Mouse (Mus musculus): Measurements from ENCODE around the gene Xpa. TPM values are rescaled to one million over a fixed set of nuclear protein-coding genes. Genes with fewer than 3 reads are reported as not detected.

The Xpa gene
- polyA plus RNA-seq, 1 experiment from 2014 or later, result 20.8 TPM

DNA sequence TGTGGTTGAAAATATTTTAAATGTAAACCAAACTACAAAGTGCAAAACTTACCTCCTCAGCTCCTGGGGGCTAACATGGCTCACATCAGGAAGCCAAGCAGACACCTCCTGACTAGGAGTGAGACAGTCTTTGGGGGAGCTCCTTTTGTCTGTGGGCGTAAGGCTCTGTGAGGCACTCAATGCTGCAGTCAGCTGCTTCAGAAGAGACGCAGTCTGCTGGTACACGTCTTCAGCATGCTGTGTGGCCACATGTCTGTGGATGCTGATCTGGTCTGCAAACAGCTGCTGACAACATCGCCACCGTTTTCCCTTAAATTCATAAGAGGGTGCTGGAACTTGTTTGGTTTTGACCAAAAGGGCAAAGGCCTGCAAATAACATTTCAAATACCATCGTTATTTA lies 64.3 kb downstream of the Xpa start:
- no peak for ATAC-seq (ENCODE audit: insufficient read depth, low FRiP score)
- no peak overlapping the region for H3K9ac ChIP-seq (ENCODE audit: low read length)
- no peak overlapping the region for H3K27ac ChIP-seq (ENCODE audit: low read length)
- H3K4me1 ChIP-seq (ENCODE audit: control insufficient read depth, insufficient read depth, low read length), result peaks cover 4% of the 10 kb centered on the region
- H3K27me3 ChIP-seq (ENCODE audit: control insufficient read depth, insufficient read depth, low read length), result no peaks in the 10 kb centered on the region
- H3K4me3 ChIP-seq (replicated peaks; ENCODE audit: low read length), result no peak overlapping the region
- no peak overlapping the region for H3K4me2 ChIP-seq (ENCODE audit: low read depth, low read length)
- peaks cover 17% of the 10 kb centered on the region for H3K36me3 ChIP-seq (ENCODE audit: control insufficient read depth, insufficient read depth, low read length)
- no peaks in the 10 kb centered on the region for H3K9me3 ChIP-seq (replicated peaks; ENCODE audit: control insufficient read depth, low read length)
- 83% methylated on average over 6 of the region's 6 CpGs for WGBS

DNA sequence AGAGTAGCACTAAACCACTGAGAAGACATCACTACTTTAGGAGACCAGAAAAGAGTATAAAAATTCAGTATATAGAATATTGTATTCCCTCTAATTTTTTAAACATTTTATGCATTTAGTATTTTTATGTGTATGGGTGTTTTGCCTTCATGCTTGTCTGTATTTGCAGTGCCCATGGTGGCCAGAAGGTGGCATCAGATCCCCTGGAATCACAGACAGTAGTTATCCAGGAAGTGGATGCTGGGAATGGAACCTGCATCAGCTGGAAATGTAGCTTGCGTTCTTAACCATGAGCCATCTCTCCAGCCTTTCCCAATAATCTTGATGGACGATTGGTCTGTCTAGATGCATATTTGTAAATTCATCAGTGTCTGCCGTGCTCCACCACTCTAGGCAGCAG lies 65.9 kb downstream of the Xpa start:
- Histone ChIP-seq H3K36me3 (ENCODE audit: control insufficient read depth, insufficient read depth, low read length) (peaks cover 17% of the 10 kb centered on the region), H3K4me2 (ENCODE audit: low read depth, low read length) (no peak overlapping the region), H3K9ac (ENCODE audit: low read length) (no peak overlapping the region), H3K9me3 (replicated peaks; ENCODE audit: control insufficient read depth, low read length) (no peaks in the 10 kb centered on the region), H3K4me1 (ENCODE audit: control insufficient read depth, insufficient read depth, low read length) (no peaks in the 10 kb centered on the region), H3K27ac (ENCODE audit: low read length) (no peak overlapping the region), H3K27me3 (ENCODE audit: control insufficient read depth, insufficient read depth, low read length) (no peaks in the 10 kb centered on the region), H3K4me3 (replicated peaks; ENCODE audit: low read length) (no peak overlapping the region)
- ATAC-seq (ENCODE audit: insufficient read depth, low FRiP score), result no peak
- 71% methylated on average over 3 of the region's 3 CpGs for WGBS

- no peaks in the 10 kb centered on the region for H3K9me3 ChIP-seq (replicated peaks; ENCODE audit: control insufficient read depth, low read length)
- H3K9ac ChIP-seq (ENCODE audit: low read length), result no peak overlapping the region
- WGBS, result 91% methylated on average over 8 of the region's 8 CpGs
- no peak overlapping the region for H3K4me3 ChIP-seq (replicated peaks; ENCODE audit: low read length)
- H3K4me2 ChIP-seq (ENCODE audit: low read depth, low read length), result no peak overlapping the region
- no peaks in the 10 kb centered on the region for H3K4me1 ChIP-seq (ENCODE audit: control insufficient read depth, insufficient read depth, low read length)
- no peak for ATAC-seq (ENCODE audit: insufficient read depth, low FRiP score)
- no peak overlapping the region for H3K27ac ChIP-seq (ENCODE audit: low read length)
- peaks cover 23% of the 10 kb centered on the region for H3K36me3 ChIP-seq (ENCODE audit: control insufficient read depth, insufficient read depth, low read length)
- H3K27me3 ChIP-seq (ENCODE audit: control insufficient read depth, insufficient read depth, low read length), result no peaks in the 10 kb centered on the region
Measured at GRCm38 (mm10) chr4:46129311-46130004, 66.7 kb downstream of the Xpa start.

DNA sequence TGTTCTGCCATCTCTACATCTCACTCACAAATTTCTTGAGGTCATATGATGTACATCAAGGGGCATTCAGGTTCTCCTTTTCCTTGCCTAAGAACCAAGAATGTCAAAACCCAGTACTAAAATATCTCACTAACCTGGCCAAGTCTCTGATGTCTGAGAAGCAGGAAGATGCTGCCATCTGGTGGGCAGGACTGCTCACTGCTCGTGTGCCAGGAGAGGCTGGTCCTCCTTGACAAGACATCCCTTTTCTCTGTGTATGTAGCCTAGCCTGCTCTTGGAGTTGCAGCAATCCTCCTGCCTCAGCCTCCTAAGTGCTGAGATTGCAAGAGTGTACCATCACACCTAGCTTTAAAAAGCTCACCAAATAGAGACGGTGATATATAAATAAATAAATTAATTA lies 69.6 kb downstream of the Xpa start:
- H3K4me2 ChIP-seq (ENCODE audit: low read depth, low read length), result no peak overlapping the region
- H3K27ac ChIP-seq (ENCODE audit: low read length), result no peak overlapping the region
- peaks cover 23% of the 10 kb centered on the region for H3K36me3 ChIP-seq (ENCODE audit: control insufficient read depth, insufficient read depth, low read length)
- H3K9me3 ChIP-seq (replicated peaks; ENCODE audit: control insufficient read depth, low read length), result no peaks in the 10 kb centered on the region
- no peak overlapping the region for H3K4me3 ChIP-seq (replicated peaks; ENCODE audit: low read length)
- WGBS, result 50% methylated on average over 2 of the region's 2 CpGs
- H3K27me3 ChIP-seq (ENCODE audit: control insufficient read depth, insufficient read depth, low read length), result no peaks in the 10 kb centered on the region
- H3K9ac ChIP-seq (ENCODE audit: low read length), result no peak overlapping the region
- no peaks in the 10 kb centered on the region for H3K4me1 ChIP-seq (ENCODE audit: control insufficient read depth, insufficient read depth, low read length)
- no peak for ATAC-seq (ENCODE audit: insufficient read depth, low FRiP score)

GRCm38 (mm10) chr4:46123358-46123757 lies 72.8 kb downstream of the Xpa start:
- no peaks in the 10 kb centered on the region for H3K4me1 ChIP-seq (ENCODE audit: control insufficient read depth, insufficient read depth, low read length)
- H3K9ac ChIP-seq (ENCODE audit: low read length), result no peak overlapping the region
- H3K4me3 ChIP-seq (replicated peaks; ENCODE audit: low read length), result no peak overlapping the region
- no peaks in the 10 kb centered on the region for H3K9me3 ChIP-seq (replicated peaks; ENCODE audit: control insufficient read depth, low read length)
- H3K4me2 ChIP-seq (ENCODE audit: low read depth, low read length), result no peak overlapping the region
- no peak for ATAC-seq (ENCODE audit: insufficient read depth, low FRiP score)
- no peaks in the 10 kb centered on the region for H3K27me3 ChIP-seq (ENCODE audit: control insufficient read depth, insufficient read depth, low read length)
- 0 out of 2 replicates have a peak, but pooled peaks cover 23% of the 10 kb centered on the region for H3K36me3 ChIP-seq (ENCODE audit: control insufficient read depth, insufficient read depth, low read length)
- no peak overlapping the region for H3K27ac ChIP-seq (ENCODE audit: low read length)
- WGBS, result 69% methylated on average over 6 of the region's 6 CpGs

- 79% methylated on average over 3 of the region's 3 CpGs for WGBS
- H3K4me1 ChIP-seq (ENCODE audit: control insufficient read depth, insufficient read depth, low read length), result no peaks in the 10 kb centered on the region
- H3K9ac ChIP-seq (ENCODE audit: low read length), result no peak overlapping the region
- H3K27ac ChIP-seq (ENCODE audit: low read length), result no peak overlapping the region
- no peaks in the 10 kb centered on the region for H3K9me3 ChIP-seq (replicated peaks; ENCODE audit: control insufficient read depth, low read length)
- H3K4me3 ChIP-seq (replicated peaks; ENCODE audit: low read length), result no peak overlapping the region
- H3K36me3 ChIP-seq (ENCODE audit: control insufficient read depth, insufficient read depth, low read length), result 0 out of 2 replicates have a peak, but pooled peaks cover 23% of the 10 kb centered on the region
- no peak overlapping the region for H3K4me2 ChIP-seq (ENCODE audit: low read depth, low read length)
- ATAC-seq (ENCODE audit: insufficient read depth, low FRiP score), result no peak
- H3K27me3 ChIP-seq (ENCODE audit: control insufficient read depth, insufficient read depth, low read length), result no peaks in the 10 kb centered on the region
Measured at GRCm38 (mm10) chr4:46120767-46121166, 75.3 kb downstream of the Xpa start.

DNA sequence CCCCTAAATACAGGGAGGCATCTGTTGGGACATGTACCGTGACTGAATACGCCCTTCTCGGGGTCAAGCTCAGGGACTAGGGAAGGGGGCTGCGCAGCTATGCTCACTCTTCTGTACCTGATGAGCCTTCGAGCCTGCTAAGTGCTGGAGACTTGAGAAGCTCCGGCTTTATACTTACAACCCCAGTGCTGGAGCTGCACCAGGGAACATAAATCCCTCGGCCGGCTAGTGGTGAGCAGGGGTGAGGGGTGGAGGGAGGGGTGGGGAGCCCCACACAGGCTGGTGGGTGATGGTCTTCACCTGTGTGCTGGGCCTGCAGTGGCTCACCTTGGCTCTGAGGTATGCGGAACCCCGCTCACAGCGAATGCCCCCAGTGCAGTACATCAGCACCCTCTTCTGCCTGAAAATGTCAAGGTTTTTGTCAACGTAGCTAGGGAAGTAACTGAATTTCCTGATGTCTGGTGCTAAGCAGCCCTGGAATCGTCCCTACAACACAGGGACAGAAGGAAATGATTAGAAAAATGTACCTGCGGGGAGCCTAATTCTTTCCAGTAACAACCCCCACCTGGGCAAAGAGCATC lies 76.5 kb downstream of the Xpa start:
- 0 out of 2 replicates have a peak, but pooled peaks cover 19% of the 10 kb centered on the region for H3K36me3 ChIP-seq (ENCODE audit: control insufficient read depth, insufficient read depth, low read length)
- no peak overlapping the region for H3K4me2 ChIP-seq (ENCODE audit: low read depth, low read length)
- no peaks in the 10 kb centered on the region for H3K4me1 ChIP-seq (ENCODE audit: control insufficient read depth, insufficient read depth, low read length)
- H3K27ac ChIP-seq (ENCODE audit: low read length), result no peak overlapping the region
- no peak overlapping the region for H3K9ac ChIP-seq (ENCODE audit: low read length)
- no peak for ATAC-seq (ENCODE audit: insufficient read depth, low FRiP score)
- H3K9me3 ChIP-seq (replicated peaks; ENCODE audit: control insufficient read depth, low read length), result no peaks in the 10 kb centered on the region
- no peaks in the 10 kb centered on the region for H3K27me3 ChIP-seq (ENCODE audit: control insufficient read depth, insufficient read depth, low read length)
- H3K4me3 ChIP-seq (replicated peaks; ENCODE audit: low read length), result no peak overlapping the region
- WGBS, result 93% methylated on average over 14 of the region's 14 CpGs

DNA sequence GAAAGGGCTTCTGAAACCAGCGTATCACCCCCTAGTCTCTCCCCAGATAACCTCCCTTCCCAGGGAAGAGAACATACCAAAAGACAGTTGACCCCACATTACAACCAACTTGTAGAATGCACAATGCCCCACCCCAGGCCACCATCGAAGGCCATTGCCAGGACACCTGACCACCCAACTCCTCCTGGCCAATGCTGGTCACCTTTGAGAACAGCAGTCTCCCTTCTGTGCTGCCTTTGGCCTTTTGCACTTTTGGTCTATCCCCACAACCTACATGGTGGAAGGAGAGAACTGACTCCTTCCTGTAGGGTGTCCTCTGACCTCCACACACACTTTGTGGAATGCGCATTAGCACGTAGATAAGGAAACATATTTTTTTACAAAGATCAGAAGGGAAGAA lies 78.6 kb downstream of the Xpa start:
- Histone ChIP-seq H3K9ac (ENCODE audit: low read length) (no peak overlapping the region), H3K27ac (ENCODE audit: low read length) (no peak overlapping the region), H3K4me3 (replicated peaks; ENCODE audit: low read length) (no peak overlapping the region), H3K27me3 (ENCODE audit: control insufficient read depth, insufficient read depth, low read length) (no peaks in the 10 kb centered on the region), H3K4me1 (ENCODE audit: control insufficient read depth, insufficient read depth, low read length) (no peaks in the 10 kb centered on the region), H3K9me3 (replicated peaks; ENCODE audit: control insufficient read depth, low read length) (no peaks in the 10 kb centered on the region), H3K4me2 (ENCODE audit: low read depth, low read length) (no peak overlapping the region), H3K36me3 (ENCODE audit: control insufficient read depth, insufficient read depth, low read length) (0 out of 2 replicates have a peak, but pooled peaks cover 13% of the 10 kb centered on the region)
- 94% methylated on average over 4 of the region's 4 CpGs for WGBS
- no peak for ATAC-seq (ENCODE audit: insufficient read depth, low FRiP score)

GRCm38 (mm10) chr4:46116544-46117175 lies 79.5 kb downstream of the Xpa start:
- H3K9me3 ChIP-seq (replicated peaks; ENCODE audit: control insufficient read depth, low read length), result no peaks in the 10 kb centered on the region
- H3K9ac ChIP-seq (ENCODE audit: low read length), result no peak overlapping the region
- no peak overlapping the region for H3K4me2 ChIP-seq (ENCODE audit: low read depth, low read length)
- H3K27ac ChIP-seq (ENCODE audit: low read length), result no peak overlapping the region
- H3K4me1 ChIP-seq (ENCODE audit: control insufficient read depth, insufficient read depth, low read length), result no peaks in the 10 kb centered on the region
- 0 out of 2 replicates have a peak, but pooled peaks cover 12% of the 10 kb centered on the region for H3K36me3 ChIP-seq (ENCODE audit: control insufficient read depth, insufficient read depth, low read length)
- H3K4me3 ChIP-seq (replicated peaks; ENCODE audit: low read length), result no peak overlapping the region
- no peaks in the 10 kb centered on the region for H3K27me3 ChIP-seq (ENCODE audit: control insufficient read depth, insufficient read depth, low read length)
- WGBS, result 85% methylated on average over 10 of the region's 10 CpGs
- no peak for ATAC-seq (ENCODE audit: insufficient read depth, low FRiP score)

Data from stomach, embryonic 16.5 days (tissue).